Mouse (Mus musculus): ENCODE measurements around the gene Myct1. TPM values are rescaled to one million over a fixed set of nuclear protein-coding genes. Genes with fewer than 3 reads are reported as not detected.

Gene Myct1
- polyA plus RNA-seq (2015; fragmentation: Nextera tagmentation; extraction: Ambion mirVana), result 1.3 and 1.8 TPM in 2 replicates

GRCm38 (mm10) chr10:5593464-5593863 lies at the start of gene Myct1:
Gene Myct1, plus strand, starts transcription at chr10:5593775.
- Histone ChIP-seq H3K27ac (no peak within 1 kb of the TSS), H3K4me2 (no peak within 1 kb of the TSS), H3K36me3 (no peaks in the 10 kb centered on the region), H3K4me3 (no peak within 1 kb of the TSS), H3K9me3 (no peaks in the 10 kb centered on the region), H3K9ac (0 out of 2 replicates have a peak within 1 kb of the TSS, but pooled peaks have one; percentile 6), H3K4me1 (replicated peaks) (no peaks in the 10 kb centered on the region), H3K27me3 (no peaks in the 10 kb centered on the region)
- WGBS, result 71% methylated on average over 5 of the region's 5 CpGs
- ATAC-seq (ENCODE audit: low FRiP score), result no peak

GRCm38 (mm10) chr10:5546428-5546827 lies 47.1 kb upstream of the Myct1 start:
- Histone ChIP-seq H3K9ac (no peak overlapping the region), H3K4me2 (no peak overlapping the region), H3K9me3 (no peaks in the 10 kb centered on the region), H3K27ac (no peak overlapping the region), H3K27me3 (no peaks in the 10 kb centered on the region), H3K4me1 (replicated peaks) (peaks cover 8% of the 10 kb centered on the region), H3K36me3 (no peaks in the 10 kb centered on the region), H3K4me3 (no peak overlapping the region)
- ATAC-seq (ENCODE audit: low FRiP score), result no peak
- 95% methylated on average over 5 of the region's 5 CpGs for WGBS

GRCm38 (mm10) chr10:5547769-5548168 lies 45.8 kb upstream of the Myct1 start:
- Histone ChIP-seq H3K4me3 (no peak overlapping the region), H3K4me2 (no peak overlapping the region), H3K4me1 (replicated peaks) (peaks cover 8% of the 10 kb centered on the region), H3K9me3 (no peaks in the 10 kb centered on the region), H3K27me3 (no peaks in the 10 kb centered on the region), H3K9ac (no peak overlapping the region), H3K27ac (no peak overlapping the region), H3K36me3 (no peaks in the 10 kb centered on the region)
- 92% methylated on average over 9 of the region's 9 CpGs for WGBS
- no peak for ATAC-seq (ENCODE audit: low FRiP score)

GRCm38 (mm10) chr10:5548651-5549050 lies 44.9 kb upstream of the Myct1 start:
- no peak for ATAC-seq (ENCODE audit: low FRiP score)
- H3K9ac ChIP-seq, result no peak overlapping the region
- no peaks in the 10 kb centered on the region for H3K9me3 ChIP-seq
- H3K4me3 ChIP-seq, result no peak overlapping the region
- 0 out of 2 replicates have a peak overlapping the region, but pooled peaks have one; percentile 10 for H3K4me2 ChIP-seq
- peaks cover 8% of the 10 kb centered on the region for H3K4me1 ChIP-seq (replicated peaks)
- no peaks in the 10 kb centered on the region for H3K36me3 ChIP-seq
- no peaks in the 10 kb centered on the region for H3K27me3 ChIP-seq
- H3K27ac ChIP-seq, result no peak overlapping the region
- 92% methylated on average over 2 of the region's 2 CpGs for WGBS

GRCm38 (mm10) chr10:5549871-5550167 lies 43.8 kb upstream of the Myct1 start:
- no peaks in the 10 kb centered on the region for H3K27me3 ChIP-seq
- H3K36me3 ChIP-seq, result no peaks in the 10 kb centered on the region
- peak overlapping the region; percentile 66 for H3K4me3 ChIP-seq
- H3K4me2 ChIP-seq, result peak overlapping the region; percentile 83
- H3K9ac ChIP-seq, result peak overlapping the region; percentile 83
- H3K9me3 ChIP-seq, result no peaks in the 10 kb centered on the region
- H3K27ac ChIP-seq, result peak overlapping the region; percentile 85
- H3K4me1 ChIP-seq (replicated peaks), result peaks cover 8% of the 10 kb centered on the region
- no peak for ATAC-seq (ENCODE audit: low FRiP score)
- 9% methylated on average over 6 of the region's 6 CpGs for WGBS

GRCm38 (mm10) chr10:5550168-5551021 lies 43.2 kb upstream of the Myct1 start:
- peak overlapping the region; percentile 85 for H3K27ac ChIP-seq
- no peaks in the 10 kb centered on the region for H3K9me3 ChIP-seq
- H3K36me3 ChIP-seq, result no peaks in the 10 kb centered on the region
- no peaks in the 10 kb centered on the region for H3K27me3 ChIP-seq
- peak overlapping the region; percentile 83 for H3K9ac ChIP-seq
- H3K4me1 ChIP-seq (replicated peaks), result peaks cover 8% of the 10 kb centered on the region
- peak overlapping the region; percentile 83 for H3K4me2 ChIP-seq
- WGBS, result under 1% methylated on average over 43 of the region's 44 CpGs
- ATAC-seq (ENCODE audit: low FRiP score), result peak; percentile 95
- peak overlapping the region; percentile 66 for H3K4me3 ChIP-seq

- H3K4me3 ChIP-seq, result peak within 1 kb of the TSS; percentile 66
- H3K4me2 ChIP-seq, result peak within 1 kb of the TSS; percentile 83
- H3K36me3 ChIP-seq, result no peaks in the 10 kb centered on the region
- peak within 1 kb of the TSS; percentile 83 for H3K9ac ChIP-seq
- H3K4me1 ChIP-seq (replicated peaks), result peaks cover 8% of the 10 kb centered on the region
- peak within 1 kb of the TSS; percentile 85 for H3K27ac ChIP-seq
- WGBS, result 70% methylated on average over 5 of the region's 5 CpGs
- no peaks in the 10 kb centered on the region for H3K27me3 ChIP-seq
- no peaks in the 10 kb centered on the region for H3K9me3 ChIP-seq
- no peak for ATAC-seq (ENCODE audit: low FRiP score)
Observed at GRCm38 (mm10) chr10:5551382-5551781, 42.2 kb upstream of the Myct1 start, which contains the start of gene Syne1. Gene Syne1, minus strand, starts transcription at chr10:5551482.

GRCm38 (mm10) chr10:5554941-5555340 lies 38.6 kb upstream of the Myct1 start:
- Histone ChIP-seq H3K9me3 (no peaks in the 10 kb centered on the region), H3K27me3 (no peaks in the 10 kb centered on the region), H3K4me2 (no peak overlapping the region), H3K4me3 (no peak overlapping the region), H3K9ac (no peak overlapping the region), H3K36me3 (no peaks in the 10 kb centered on the region), H3K4me1 (replicated peaks) (no peaks in the 10 kb centered on the region), H3K27ac (no peak overlapping the region)
- no peak for ATAC-seq (ENCODE audit: low FRiP score)
- 24% methylated on average over 5 of the region's 5 CpGs for WGBS

GRCm38 (mm10) chr10:5558808-5559207 lies 34.8 kb upstream of the Myct1 start:
- Histone ChIP-seq H3K4me2 (no peak overlapping the region), H3K36me3 (no peaks in the 10 kb centered on the region)
- no peak for ATAC-seq (ENCODE audit: low FRiP score)

GRCm38 (mm10) chr10:5560526-5560925 lies 33.0 kb upstream of the Myct1 start:
- Histone ChIP-seq H3K4me1 (replicated peaks) (no peaks in the 10 kb centered on the region), H3K27ac (no peak overlapping the region), H3K27me3 (no peaks in the 10 kb centered on the region), H3K36me3 (no peaks in the 10 kb centered on the region), H3K4me2 (no peak overlapping the region), H3K9me3 (no peaks in the 10 kb centered on the region), H3K4me3 (no peak overlapping the region), H3K9ac (no peak overlapping the region)
- WGBS, result 78% methylated on average over 4 of the region's 4 CpGs
- ATAC-seq (ENCODE audit: low FRiP score), result no peak

More at GRCm38 (mm10) chr10:5558808-5559207, 34.8 kb upstream of the Myct1 start:
- Histone ChIP-seq H3K27ac (no peak overlapping the region), H3K27me3 (no peaks in the 10 kb centered on the region), H3K4me1 (replicated peaks) (no peaks in the 10 kb centered on the region), H3K9ac (no peak overlapping the region), H3K9me3 (no peaks in the 10 kb centered on the region), H3K4me3 (no peak overlapping the region)

GRCm38 (mm10) chr10:5561706-5562105 lies 31.9 kb upstream of the Myct1 start:
- Histone ChIP-seq H3K27me3 (no peaks in the 10 kb centered on the region), H3K9ac (no peak overlapping the region), H3K9me3 (no peaks in the 10 kb centered on the region), H3K36me3 (no peaks in the 10 kb centered on the region), H3K27ac (no peak overlapping the region), H3K4me3 (no peak overlapping the region), H3K4me2 (no peak overlapping the region), H3K4me1 (replicated peaks) (no peaks in the 10 kb centered on the region)
- no peak for ATAC-seq (ENCODE audit: low FRiP score)
- 91% methylated on average over 4 of the region's 4 CpGs for WGBS

GRCm38 (mm10) chr10:5568991-5569390 lies 24.6 kb upstream of the Myct1 start:
- H3K9me3 ChIP-seq, result no peaks in the 10 kb centered on the region
- whole genome bisulfite sequencing, result 93% methylated on average over 4 of the region's 4 CpGs
- no peak overlapping the region for H3K9ac ChIP-seq

GRCm38 (mm10) chr10:5570059-5570458 lies 23.5 kb upstream of the Myct1 start:
- no peak overlapping the region for H3K4me2 ChIP-seq
- H3K27me3 ChIP-seq, result no peaks in the 10 kb centered on the region
- no peaks in the 10 kb centered on the region for H3K36me3 ChIP-seq
- H3K4me3 ChIP-seq, result no peak overlapping the region
- H3K27ac ChIP-seq, result no peak overlapping the region
- ATAC-seq (ENCODE audit: low FRiP score), result no peak
- no peak overlapping the region for H3K9ac ChIP-seq
- H3K4me1 ChIP-seq (replicated peaks), result no peaks in the 10 kb centered on the region
- H3K9me3 ChIP-seq, result no peaks in the 10 kb centered on the region
- WGBS, result 90% methylated on average over 8 of the region's 8 CpGs

More at GRCm38 (mm10) chr10:5568991-5569390, 24.6 kb upstream of the Myct1 start:
- H3K4me2 ChIP-seq, result no peak overlapping the region
- H3K36me3 ChIP-seq, result no peaks in the 10 kb centered on the region
- no peak for ATAC-seq (ENCODE audit: low FRiP score)
- no peak overlapping the region for H3K4me3 ChIP-seq
- H3K27ac ChIP-seq, result no peak overlapping the region
- H3K4me1 ChIP-seq (replicated peaks), result no peaks in the 10 kb centered on the region
- H3K27me3 ChIP-seq, result no peaks in the 10 kb centered on the region

Data from hindbrain, embryonic 13.5 days (tissue).